Mouse (Mus musculus) spleen, postnatal 10 days (tissue): Measurements from ENCODE around the gene Erich4.

Source experiments
- DNase-seq, 2 experiments: peaks; one replicate each; pipeline ENCODE4 v3.0.0; 2021 to 2022; ENCODE audit warnings: low spot score in 2 of 2

Erich4 gene

DNA sequence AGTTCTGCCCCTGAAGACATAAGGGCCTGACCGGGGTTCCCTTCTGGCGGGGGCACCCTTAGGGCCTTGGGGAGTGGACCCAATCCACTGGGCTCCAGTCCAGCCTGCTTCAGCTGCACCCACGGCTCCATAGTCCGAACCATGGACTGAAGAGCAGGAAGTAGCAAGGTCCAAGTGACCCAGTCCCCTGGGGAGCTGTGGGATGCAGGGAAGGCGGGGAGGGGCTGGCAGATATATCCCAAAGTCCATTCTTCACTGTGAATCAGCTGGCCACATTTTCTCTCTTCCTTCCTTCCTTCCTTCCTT, at the start of gene Erich4:
TSS of gene Erich4 (minus strand) at position 187 of the 306 bp plus-strand sequence.
- peak in 1 of 2 experiments; percentile 9 for DNase-seq

DNA sequence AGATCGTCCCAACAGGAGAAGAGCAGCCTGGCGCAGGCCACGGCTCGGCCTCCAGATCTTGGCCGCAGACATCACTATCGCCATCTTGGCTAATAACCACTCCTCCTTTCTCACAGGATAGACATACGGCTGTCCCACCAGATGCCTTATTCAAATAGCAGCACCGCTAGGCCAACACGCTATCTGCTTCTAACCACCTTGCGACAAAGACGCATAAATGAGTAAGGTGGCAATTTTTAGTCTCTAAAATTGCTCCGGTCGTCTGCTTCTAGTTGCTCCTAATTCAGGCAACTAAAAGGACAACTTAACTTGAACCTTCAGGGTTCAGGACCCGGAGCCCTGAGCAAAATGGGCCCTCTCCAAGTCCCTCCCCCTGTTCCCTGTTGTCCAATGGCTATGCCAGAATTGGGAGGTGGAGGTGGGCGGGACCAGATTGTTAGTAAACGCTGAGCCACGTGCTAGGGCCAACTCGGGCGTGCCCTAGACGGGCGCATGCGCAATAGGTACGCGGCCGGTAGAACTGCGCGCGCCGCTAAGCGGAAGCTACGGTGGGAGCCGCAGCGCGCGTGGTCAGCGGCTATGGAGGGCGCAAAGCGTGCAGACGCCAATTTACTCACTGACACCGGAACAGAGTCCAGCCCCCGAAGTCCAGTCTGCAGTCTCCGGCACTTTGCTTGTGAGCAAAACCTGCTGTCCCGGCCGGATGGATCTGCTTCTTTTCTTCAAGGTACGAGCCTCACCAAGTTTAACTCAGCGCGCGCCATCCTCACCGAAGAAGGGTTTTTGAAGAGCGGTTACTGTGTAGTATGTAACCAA, 43.2 kb upstream of the Erich4 start, which contains the start of the genes Bckdha and Exosc5:
TSS of gene Bckdha (minus strand) at position 325 of the 816 bp plus-strand sequence.
TSS of gene Exosc5 (plus strand) at position 508 of the 816 bp plus-strand sequence.
- peak; percentile 96 to 99 for DNase-seq

DNA sequence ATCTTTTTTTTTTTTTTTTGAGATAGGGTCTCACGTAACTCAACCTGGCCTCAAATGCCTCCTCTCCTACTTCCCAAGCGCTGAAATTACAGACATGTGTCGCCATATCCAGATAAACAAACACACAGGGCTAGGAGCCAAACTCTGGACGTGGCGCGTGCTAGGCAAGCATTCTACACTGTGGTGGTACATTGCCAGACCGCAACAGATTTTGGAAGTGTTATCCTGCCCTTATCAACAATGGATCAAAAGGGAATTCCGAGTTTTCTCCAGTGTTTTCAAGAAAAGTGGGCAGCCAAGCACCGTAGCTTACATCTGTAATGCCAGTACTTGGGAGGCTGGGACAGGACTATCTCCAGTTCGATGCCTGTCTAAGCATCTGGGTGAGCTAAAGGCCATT, 42.1 kb upstream of the Erich4 start:
- DNase-seq: no peak

DNA sequence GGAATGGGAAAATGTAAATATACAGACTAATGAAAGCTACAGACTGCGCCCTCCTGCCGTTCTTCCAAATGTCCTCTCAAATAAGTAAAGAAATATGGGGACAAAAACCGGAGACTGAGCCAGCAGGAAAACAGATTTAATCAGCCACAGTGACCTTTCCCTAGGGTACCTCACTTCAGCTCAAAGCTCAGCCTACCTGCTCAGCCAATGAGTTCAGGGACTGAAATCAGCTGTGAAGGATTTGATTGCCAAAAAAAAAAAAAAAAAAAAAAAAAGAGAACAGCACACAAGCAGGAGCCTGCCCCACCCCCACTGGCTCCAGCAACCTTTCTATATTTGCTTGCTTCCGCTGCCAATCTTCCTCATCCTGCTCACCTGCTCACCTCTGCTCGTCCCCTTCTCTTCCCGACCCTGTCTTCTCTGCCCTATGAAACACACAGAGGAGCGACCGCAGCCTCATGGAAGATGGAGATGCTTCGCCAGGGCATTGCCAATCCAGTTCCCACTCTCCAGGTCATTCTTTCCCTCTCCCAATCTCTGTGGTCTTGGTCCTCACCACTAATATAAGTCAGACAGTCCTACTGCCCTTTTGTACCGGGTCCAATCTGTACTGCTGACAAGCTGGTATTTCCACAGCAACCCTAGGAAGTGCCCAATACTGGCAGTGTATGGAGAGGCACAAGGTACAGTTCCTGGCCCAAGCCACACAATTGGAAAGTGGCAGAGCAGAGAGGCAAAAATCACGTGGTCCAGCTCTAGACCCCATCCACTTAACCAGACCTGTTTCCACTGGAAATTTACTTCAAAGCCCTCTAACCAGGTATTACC, 40.1 kb upstream of the Erich4 start:
- no peak for DNase-seq

DNA sequence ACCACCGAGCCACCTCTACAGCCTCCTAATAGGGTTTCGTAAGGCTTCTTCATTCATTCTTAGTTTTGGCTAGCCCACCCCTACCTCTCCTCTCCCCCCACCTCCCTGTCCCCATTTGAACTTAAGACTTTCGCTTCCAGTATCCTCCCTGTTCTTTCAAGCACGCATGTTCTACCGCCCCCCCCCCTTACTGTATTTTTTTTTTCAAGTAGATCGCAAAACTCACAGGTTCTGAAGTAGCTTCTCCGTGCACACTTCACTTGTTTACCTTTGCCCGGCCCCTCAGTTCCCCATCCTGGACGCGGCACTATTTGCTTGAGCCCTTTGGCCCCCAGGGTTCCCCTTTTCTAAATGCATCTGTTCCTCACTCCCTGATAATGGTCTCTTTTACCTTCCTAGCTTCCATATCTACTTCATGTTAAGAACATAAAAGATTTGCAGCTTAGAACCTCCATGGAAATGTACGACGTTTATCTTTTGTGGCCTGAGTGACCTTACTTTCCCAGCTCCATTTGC, 36.6 kb upstream of the Erich4 start:
- DNase-seq: peak in 1 of 2 experiments; percentile 61

DNA sequence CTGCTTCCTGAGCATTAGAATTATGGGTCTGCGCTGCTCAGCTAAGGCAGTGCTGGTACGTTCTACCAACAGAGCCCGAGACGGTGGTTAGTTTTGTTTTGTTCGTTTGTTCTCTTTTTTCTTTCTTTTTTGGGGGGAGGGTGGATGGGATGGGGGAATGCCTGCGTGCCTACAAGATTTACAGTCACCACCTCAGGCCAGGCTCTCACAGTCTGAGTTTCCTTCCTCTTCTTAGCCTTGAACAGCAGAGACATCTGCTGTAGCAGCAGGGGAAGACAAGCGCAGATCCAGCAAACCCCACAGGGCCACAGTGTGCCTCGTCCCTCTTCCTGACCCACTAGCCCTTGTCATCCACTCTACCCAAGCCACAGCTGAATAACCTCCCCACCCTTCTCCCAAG, 35.6 kb upstream of the Erich4 start:
- peak in 1 of 2 experiments; percentile 60 for DNase-seq

DNA sequence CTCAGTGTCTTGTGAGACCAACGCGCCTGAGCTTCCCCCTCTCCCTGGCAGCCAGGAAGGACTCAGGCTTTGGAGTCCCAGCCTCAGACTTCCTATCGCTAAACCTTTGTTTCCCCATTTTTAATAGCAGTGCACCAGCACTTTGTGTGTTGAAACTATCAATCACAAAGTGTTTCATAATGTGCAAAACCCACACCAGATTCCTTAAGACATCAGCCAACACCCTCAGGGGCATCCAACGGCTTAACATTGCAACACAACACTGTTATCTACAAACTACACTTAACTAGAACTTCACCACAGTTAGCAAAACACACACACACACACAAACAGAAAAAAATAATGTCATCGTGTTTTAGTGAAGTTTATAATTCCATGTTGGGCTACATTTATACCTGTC, 34.1 kb upstream of the Erich4 start:
- no peak for DNase-seq

DNA sequence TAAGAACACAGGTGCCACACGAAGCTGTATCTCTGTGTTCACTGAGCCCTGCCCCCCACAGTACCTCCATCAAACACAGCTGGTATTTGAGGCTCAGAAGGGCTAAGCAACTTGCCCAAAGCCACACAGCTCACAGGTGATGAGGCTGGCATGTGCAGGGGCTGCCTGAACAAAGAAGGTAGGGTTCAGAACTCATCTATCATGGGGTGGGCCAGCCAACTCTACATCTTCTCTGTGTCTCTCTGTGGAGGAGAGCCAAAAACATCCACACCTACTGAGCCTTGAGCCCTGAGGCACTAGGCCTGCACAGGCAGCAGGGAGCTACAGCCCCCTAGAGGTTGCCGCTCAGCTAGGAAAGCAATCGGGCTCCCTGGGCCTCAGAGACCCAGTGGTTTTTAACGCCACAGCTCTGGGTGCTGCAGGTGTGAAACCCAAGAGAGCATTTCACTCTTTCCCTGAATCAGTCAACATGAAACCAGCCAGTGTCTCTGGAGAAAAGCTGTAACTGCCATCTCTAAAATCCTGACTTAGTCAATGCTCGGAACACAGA, 32.0 kb upstream of the Erich4 start:
- peak in 1 of 2 experiments; percentile 69 for DNase-seq

DNA sequence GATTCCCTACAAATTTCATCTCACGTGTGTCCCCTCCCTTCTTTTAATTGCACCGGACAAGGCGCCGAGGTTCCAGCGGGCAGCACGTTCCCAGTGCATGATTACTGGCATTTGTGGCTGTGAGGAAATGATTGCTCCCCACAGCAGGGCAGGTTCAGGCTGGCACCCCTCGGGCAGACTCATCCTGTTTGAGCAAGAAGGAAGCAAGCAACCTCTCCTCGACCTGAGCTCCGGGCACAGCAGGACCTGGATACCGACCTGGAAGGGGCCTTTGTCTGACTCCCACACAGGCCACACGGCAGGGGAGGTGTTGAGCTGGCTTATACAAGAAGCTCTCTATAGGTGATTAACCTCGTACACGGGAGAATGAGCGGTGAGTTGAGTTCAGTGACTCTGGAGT, 29.4 kb upstream of the Erich4 start:
- DNase-seq: no peak

DNA sequence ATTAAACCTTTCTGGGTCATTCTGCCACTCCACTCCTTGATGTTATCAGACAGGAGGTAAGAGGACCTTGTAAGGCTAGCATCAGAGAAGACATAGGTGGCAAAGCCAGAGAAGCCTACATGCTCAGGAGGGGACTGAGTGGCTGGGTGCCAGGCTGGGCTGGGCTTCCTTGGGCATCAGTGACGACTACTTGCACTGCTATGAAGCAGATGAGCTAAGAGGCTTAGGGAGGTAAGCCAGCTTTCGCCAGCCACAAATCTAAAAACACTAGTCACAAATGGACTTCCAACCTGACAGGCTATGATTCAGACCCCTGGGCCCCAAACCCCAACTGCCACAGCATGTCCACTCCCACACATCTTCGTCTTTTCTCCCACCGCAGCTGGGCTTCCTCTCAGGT, 28.9 kb upstream of the Erich4 start:
- no peak for DNase-seq

DNA sequence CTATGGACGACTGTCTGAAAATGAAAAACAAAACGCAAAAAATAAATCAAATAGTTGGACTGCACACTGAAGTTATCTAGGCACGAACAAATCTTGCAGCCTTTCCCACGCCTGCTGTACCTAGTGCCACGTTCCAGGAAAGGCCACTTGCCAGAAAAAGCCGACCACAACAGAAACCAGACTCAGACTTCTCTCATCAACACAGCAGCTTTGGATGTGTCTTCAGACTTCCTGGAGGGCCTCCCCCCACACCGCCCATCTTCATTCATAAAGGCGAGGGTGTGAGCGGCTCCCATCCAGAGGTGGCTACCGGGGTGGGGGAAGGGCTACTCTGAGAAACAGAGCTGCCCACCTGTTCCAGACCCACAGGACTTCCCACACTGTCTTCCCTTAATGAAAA, 28.4 kb upstream of the Erich4 start:
- no peak for DNase-seq

DNA sequence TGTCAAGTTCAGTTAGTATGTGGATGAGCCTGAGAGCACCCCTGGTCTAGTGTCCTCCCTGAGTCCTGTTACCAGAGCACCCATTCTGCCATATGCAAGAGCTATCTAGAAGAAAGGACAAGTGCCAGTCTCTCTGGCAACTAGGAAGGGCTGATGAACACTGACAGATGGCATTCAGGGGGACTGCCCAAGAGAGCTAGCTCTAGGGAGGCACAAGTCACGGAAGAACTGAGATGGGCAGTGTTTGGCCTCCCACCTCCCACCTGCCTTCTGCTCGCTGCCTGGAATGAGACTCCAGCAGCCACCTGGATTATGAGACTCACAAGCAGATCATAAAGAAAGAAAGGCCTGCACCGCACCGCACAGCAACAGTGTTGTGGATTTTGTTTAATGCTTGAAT, 24.1 kb upstream of the Erich4 start:
- no peak for DNase-seq

DNA sequence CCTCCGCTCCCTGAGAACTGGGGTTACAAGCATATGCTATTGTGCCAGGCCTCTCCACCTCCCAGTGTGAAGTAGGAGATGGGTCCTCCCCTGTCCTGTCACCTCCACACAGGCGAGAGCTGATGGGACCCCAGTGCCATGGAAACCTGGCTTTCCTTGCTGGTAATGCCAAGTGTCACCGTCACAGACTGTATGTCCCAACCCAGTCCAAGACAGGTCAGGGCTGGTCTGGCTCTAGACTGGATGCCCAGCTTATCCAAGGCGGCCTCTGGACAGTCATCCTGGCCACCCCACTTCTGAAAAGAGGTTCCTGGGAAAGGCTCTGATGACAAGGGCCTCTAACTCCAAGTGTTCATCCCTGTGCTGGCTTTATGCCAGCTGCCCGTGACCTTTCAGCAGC, 21.4 kb upstream of the Erich4 start:
- DNase-seq: no peak

DNA sequence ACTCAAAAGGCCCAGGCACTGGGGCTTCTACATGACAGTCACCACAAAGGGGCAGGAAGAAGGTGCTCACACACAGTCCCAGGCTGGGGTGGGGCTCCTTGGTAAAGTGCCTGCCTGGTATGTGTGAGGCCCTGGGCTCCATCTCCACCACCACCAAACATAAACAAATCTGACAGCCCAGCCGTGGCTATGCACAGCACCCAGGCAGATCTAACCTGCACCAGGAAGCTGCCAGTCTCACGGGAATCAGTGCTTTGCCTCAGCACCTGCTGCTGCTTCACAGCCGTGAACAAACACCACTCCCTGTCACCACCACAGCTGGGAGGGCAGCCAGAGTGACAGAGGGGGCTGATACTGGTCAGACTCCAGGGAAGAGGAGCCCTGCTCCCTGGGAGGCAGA, 20.7 kb upstream of the Erich4 start:
- DNase-seq: peak in 1 of 2 experiments; percentile 75

DNA sequence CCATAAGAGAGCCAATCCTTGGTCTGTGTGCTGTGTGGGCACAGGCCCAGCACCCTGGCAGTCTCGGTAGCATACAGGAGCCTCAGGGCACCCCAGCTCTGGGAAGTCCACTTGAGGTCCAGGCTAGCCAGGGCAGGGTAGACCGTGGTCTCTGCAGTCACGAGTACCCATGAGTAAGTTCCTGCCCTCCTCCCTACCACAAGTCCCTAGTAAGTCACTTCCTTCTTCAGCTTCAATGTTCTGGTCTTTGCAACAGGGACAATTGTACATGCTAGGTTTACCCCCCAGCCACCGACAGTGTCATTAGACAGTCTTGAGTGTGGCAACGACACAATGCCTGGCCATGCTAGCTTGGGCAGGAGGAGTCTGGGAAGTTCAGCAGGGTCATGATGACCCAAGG, 17.0 kb upstream of the Erich4 start:
- no peak for DNase-seq

DNA sequence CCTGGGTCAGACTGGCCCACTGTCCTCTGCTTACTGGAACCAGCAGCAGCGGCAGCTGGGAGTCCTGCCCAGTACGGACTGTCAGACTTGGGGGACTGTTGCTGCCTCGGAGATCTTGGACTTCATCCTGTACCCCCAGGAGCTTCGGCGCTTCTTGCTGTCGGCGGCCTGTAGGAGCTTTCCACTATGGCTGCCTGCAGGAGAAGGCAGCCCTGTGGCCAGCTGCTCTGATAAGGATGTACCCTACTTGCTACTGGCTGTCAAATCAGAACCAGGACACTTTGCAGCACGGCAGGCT, 12.6 kb upstream of the Erich4 start:
- DNase-seq: no peak

DNA sequence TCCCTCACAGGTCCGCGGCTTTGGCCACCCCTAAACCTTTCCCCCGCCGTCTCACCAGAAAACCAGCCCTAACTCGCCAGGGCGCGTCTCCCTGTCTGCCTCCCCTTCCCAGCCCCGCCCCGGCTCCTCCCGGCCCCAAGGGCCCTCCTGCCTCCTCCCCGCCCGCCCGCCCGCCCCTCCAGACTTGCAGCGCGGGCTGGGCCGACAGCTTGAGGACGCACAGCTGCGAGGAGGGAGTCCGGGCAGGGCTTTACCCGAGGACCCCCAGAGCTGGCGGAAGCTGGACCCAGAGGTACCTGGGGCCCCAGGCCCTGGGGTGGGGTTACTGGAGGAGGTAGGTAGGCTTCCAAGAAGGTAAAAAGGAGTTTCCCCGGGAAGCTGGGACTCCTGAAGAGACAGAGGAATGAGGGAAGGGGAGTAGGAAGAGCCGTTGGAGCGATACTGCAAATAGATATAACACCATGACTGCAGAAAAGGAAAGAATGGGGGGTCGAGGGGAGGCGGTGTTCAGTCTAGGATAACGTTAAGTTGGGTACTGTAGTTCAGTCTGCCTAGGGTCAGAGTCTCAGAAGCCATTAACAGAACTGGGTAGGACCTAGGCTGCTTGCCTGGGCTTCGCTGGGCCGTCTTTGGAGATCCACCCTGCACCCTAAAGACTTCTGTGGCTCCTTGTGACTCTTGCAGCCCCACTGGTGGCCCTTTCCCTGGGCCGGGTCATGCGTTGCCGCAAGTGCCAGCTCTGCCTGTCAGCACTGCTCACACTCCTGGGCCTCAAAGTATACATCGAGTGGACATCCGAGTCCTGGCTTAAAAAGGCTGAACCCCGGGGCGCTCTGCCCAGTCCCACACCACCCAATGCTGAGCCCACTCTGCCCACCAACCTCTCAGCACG, 12.0 kb upstream of the Erich4 start:
- DNase-seq: peak in 1 of 2 experiments; percentile 67

DNA sequence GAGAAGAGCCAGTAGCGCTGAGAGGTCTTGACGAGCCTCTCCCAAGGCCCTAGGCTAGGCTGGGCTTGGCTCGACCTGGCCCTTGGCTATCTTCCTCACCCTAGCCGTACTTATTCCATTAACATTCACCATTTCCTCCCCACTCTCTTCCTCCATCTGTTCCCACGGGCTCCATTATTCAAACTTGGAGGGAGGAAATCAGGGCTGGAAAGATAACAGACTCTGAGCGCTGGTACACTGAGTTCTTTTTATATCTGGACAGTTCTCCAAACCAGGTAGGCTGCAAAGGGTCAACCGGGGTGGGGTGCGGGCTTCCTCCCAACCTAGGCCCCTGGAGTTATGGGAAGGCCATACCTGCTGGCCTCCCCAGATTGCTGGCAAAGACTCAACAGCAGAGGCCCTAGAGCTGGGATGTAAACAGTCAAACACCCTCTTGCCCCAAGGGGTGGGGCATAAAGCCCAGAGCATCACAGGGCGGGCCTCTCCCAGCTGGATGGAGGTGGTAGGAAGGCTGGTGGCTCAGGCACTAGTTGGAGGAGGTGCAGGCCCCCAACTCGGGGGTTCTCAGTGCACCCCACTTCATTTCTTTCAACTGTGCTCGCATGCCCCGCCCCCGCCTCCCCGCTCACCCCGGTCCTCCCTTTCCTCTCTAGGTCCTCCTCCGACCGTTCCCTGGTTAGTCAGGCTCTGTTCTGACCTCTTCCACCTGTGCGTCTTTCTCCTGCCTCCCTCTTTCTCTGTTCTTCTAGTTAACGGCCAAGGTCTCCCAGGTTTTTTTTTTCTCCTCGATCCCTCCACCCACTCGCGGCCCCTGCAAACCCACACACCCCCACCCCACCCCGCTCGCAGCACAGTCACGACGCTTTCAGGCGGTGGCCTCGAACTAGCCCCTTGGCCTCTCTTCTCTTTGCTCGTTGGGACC, 11.1 kb upstream of the Erich4 start, which contains the start of gene B3gnt8:
TSS of gene B3gnt8 (plus strand) at position 146 of the 922 bp plus-strand sequence.
- DNase-seq: peak in 1 of 2 experiments; percentile 56

DNA sequence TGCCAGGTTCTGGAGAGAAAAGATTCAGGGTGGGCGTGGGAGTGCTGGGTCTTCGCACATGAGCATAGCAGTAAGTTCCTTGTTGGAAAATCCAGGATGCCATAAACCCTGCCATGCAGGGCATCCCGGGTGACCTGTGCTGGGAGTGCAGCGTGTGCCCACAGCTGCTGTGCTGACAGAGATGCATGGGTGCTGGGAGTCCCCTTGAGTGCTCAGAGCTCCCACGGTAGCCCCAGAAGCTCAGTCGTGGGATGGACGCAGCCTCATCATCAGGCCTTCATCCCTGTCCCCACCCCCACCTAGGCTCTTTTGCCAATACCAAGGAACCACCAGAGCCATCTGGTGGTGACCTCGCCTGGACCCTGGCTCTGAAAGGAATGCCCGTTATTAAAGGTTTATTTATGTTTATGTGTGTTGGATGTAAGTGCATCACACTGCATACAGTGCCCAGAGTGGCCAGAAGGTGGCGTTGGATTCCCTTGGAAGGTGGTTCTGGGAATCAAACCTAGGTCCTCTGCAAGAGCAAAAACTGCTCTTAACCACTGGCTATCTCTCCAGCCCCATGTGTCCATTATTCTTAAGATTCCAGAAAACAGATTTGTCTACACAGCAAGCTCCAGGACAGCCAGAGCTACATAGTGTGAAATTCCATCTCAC, 10.0 kb upstream of the Erich4 start:
- DNase-seq: peak; percentile 25 to 75

DNA sequence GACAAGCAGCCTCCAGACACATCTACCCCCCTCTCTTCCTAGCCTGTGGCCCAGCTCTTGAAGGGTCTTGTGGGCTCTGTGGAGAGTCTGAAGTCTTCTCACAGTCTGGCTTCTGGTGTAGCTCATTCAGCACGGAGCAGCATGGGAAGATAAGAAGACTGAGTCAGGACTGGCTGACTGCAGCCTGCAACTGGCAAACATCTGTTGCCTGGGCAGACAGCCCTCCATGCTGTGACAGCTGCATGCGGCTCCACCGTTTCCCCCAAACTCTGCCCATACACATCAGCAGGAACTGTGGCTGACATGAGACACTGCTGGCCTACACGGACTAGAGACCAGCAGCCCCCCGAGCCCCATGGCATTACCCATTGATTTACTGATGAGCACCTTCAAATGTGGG, 9.2 kb upstream of the Erich4 start:
- no peak for DNase-seq
